Mouse (Mus musculus) frontal cortex, postnatal 14 days (tissue): ENCODE data around the gene Armc2.

ENCODE experiments used
- DNase-seq, 2 experiments: peaks; one replicate each; pipeline ENCODE4 v3.0.0; 2022; ENCODE audit warnings: low spot score in 2 of 2

Gene Armc2

GRCm38 (mm10) chr10:41867956-41868355, 150.3 kb downstream of the Armc2 start:
- DNase-seq: no peak

GRCm38 (mm10) chr10:41866838-41867154, 151.4 kb downstream of the Armc2 start:
- no peak for DNase-seq

DNA sequence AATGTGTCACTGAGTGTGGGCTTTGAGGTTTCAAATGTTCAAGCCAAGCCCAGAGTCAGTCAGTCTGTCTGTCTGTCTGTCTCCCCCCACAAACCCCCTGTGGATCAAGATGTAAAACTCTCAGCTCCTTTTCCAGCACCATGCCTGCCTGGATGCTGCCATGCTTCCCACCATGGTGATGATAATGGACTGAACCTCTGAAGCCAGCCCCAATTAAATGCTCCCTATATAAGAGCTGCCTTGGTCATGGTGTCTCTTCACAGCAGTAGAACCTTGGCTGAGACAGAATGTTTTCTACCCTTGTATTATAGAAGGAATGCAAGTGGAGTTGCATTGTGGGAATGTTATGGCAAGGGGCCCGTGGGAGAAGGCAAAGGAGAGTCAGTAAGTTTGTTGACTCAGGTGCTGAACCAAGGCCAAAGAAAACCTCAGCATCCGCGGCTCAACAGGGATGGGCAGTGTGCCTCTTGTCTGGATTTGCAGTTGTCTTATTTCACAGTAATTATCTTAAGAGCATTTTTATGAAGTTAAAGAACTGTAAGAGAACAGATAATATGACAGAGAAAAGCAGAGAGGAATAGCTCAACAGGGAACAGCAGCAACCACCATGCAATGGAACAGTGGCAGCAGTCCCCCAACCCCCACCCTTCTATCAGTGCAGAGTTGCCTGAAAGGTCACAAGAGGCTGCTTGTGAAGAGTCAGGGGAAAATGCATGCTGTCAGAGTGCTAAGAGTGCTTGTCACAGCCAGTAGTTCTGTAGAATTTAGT, 152.0 kb downstream of the Armc2 start:
- DNase-seq: no peak
